Mouse (Mus musculus) embryonic stem cell, embryonic (primary cell): ENCODE results near the gene Ttc36.

Source experiments
- CTCF ChIA-PET, 4 experiments: fragments of 300-600 bp in 2 of 4; fragments of 350-600 bp in 2 of 4; sonication (Branson Sonifier 250); formaldehyde crosslinking; loops; one replicate each; lab custom pipeline; 2022; ENCODE audit warnings: inconsistent platforms in 2 of 4; lab: Charles Lee
- POLR2A ChIA-PET, 4 experiments: fragments of 300-600 bp in 2 of 4; fragments of 350-600 bp in 2 of 4; sonication (Branson Sonifier 250); formaldehyde crosslinking; loops; one replicate each; lab custom pipeline; 2022; ENCODE audit warnings: antibody characterized with exemption in 4 of 4, inconsistent platforms in 1 of 4; lab: Charles Lee

The Ttc36 gene

GRCm38 (mm10) chr9:44799958-44800324, 2.9 kb downstream of the Ttc36 start:
- POLR2A ChIA-PET: interaction anchor here (0.9 to 4.3 kb wide), 18 partner anchors 10 to 241 kb away, joined by 3 to 21 read pairs (median 4); partner anchors contain the start of genes Arcn1 (in 3 of the 4), Ift46 (in 3 of the 4) and Atp5l (in 1 of the 4)
- CTCF ChIA-PET: interaction anchor here (0.6 to 1.6 kb wide), 7 partner anchors 30 to 317 kb away, joined by 3 to 5 read pairs (median 4); partner anchors contain the start of genes Bcl9l (in 1 of the 4) and Ube4a (in 1 of the 4)

DNA sequence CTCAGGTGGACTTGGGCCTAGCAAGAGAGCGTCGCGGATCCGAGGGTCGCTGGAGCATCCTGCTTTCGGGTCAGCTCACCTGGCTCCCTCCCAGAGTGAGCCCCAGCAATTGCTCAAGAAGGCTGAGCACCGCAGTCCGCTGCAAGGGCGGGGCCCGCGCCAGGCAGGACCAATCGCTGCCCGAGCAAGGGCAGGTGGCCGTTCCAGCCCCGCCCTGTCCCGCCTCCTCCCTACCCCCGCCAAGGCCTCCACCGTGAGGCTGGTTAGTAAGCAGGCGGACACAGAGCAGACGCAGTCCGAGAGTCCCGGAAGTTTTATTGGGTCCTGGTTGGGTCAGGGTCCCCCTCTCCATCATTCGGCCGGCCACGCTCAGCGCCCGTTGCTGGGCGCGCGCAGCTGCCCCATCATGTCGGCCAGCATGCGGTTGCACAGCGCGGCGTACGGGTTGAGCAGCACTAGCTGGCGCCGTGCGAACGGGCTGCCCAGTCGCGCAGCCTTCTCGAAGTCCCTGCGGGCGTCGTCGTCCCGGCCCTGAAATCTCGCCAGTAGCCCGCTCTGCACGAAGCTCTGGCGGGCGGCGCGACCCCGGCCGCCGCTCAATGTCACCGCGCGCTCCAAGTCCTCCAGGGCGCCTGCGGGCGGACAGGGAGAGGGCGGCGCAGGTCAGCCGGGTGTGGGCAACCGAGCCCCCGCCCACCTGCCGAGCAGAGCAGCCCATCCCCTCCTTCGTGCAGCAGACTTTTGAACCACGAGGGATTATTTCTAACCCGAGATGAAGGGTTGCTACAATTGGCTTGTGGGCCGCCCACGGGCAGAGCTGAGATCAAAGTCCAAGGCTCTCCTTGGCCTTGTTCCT, 3.5 kb downstream of the Ttc36 start, which contains the start of gene Tmem25:
Gene Tmem25 (minus strand): TSS at position 206 of the 856 bp plus-strand sequence.
- ChIA-PET POLR2A (interaction anchor here in 3 of 4 experiments (0.6 to 4.3 kb wide), 22 partner anchors 9 to 245 kb away, joined by 3 to 21 read pairs (median 4); partner anchors contain the start of genes Arcn1 (in 3 of the 3), Ift46 (in 3 of the 3) and Atp5l (in 1 of the 3)), CTCF (interaction anchor here in 3 of 4 experiments (0.6 to 1.6 kb wide), 6 partner anchors 30 to 317 kb away, joined by 3 to 5 read pairs (median 4); partner anchors contain the start of genes Bcl9l (in 1 of the 3) and Ube4a (in 1 of the 3))

DNA sequence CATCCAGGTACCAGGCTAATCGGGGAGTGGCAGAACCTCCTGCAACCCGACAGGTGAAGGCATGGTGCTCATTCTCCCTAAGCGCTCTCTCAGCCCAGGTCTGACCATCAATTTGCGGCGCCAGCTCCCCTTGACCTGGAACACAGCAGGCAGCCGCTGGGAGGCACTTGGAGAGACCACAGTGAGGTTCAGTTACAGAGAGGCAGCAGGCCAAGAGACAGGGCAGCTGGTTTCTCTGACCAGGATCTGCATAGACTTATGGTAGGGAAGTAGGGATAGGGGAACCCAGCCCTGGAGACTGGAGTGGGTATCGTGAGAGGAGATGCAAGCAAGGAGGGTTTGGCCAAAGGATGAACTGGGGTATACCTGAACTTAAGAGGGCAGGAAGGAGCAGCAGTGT, 4.6 kb downstream of the Ttc36 start:
- POLR2A ChIA-PET: interaction anchor here in 3 of 4 experiments (0.6 to 4.3 kb wide), 14 partner anchors 8 to 246 kb away, joined by 3 to 18 read pairs (median 3); partner anchors contain the start of genes Arcn1 (in 1 of the 3) and Ift46 (in 1 of the 3)
- CTCF ChIA-PET: no interaction called here

DNA sequence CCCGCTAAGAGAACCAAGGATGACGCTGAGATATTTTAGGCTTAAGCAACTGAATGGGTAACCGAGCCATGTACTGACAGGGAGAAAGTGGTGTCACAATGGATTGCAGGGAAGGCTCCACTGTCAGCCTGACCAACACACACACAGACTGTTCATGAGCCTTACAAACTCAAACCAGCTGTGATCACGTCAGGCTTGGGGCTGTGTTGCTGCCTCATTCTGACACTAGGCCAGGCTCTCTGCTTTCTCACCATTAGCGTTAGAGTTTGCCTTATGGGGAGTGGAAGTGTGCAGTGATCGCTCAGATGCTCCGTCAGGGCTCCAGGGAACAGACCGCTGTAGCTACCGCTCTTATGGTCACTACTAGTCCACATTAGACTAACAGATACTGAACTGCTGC, 10.0 kb downstream of the Ttc36 start:
- CTCF ChIA-PET: no interaction called here
- POLR2A ChIA-PET: interaction anchor here in 1 of 4 experiments (1.2 to 4.4 kb wide), 3 partner anchors 9 to 173 kb away, joined by 3 to 14 read pairs (median 7); partner anchors contain the start of gene Ube4a

- CTCF ChIA-PET: interaction anchor here in 1 of 4 experiments (1.0 kb wide), 1 partner anchor 148 kb away, joined by 3 read pairs; no protein-coding TSS in a partner anchor
- POLR2A ChIA-PET: interaction anchor here in 3 of 4 experiments (0.6 to 2.5 kb wide), 27 partner anchors 8 to 615 kb away, joined by 3 to 13 read pairs (median 4); partner anchors contain the start of genes Atp5l (in 2 of the 3), Ube4a (in 2 of the 3), Ddx6 (in 1 of the 3) and Tmem25 (in 1 of the 3)
Measured at GRCm38 (mm10) chr9:44772750-44773651, 29.9 kb downstream of the Ttc36 start.

DNA sequence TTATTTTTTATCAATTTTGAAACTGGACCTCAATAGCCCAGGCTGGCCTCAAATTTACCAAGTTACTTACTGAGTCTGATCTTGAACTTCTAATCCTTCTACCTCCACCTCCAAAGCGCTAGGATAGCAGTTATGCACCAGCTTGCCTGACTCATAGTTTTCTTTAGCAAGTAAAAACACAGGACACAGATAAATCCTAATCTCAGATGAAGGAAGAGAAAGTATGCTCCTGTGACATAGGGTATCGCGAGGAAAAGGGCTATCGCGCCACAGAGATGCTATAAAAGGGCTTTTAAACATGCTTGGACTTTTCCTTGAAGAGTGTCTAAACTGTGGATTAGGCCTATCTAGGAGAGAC, 30.5 kb downstream of the Ttc36 start:
- CTCF ChIA-PET: no interaction called here
- POLR2A ChIA-PET: interaction anchor here in 3 of 4 experiments (0.6 to 2.5 kb wide), 4 partner anchors 28 to 210 kb away, joined by 3 to 13 read pairs (median 7); partner anchors contain the start of genes Tmem25 (in 1 of the 3) and Ube4a (in 1 of the 3)

DNA sequence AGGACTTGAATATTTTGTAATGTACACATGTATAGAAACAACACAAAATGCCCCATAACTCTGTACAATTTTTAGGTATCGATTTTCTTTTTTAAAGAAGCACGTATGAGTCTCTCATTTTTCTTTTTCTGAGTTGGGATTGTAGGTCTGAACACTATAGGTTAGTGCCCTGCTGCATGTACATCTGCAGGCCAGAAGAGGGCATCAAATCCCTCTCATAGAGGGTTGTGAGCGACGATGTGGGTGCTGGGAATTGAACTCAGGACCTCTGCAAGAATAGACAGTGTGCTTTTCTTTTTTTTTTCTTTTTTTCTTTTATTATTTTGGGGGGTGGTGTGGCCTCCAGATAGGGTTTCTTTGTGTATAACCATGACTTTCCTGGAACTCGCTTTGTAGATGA, 31.5 kb downstream of the Ttc36 start:
- ChIA-PET POLR2A (interaction anchor here in 1 of 4 experiments (0.6 kb wide), 1 partner anchor 106 kb away, joined by 3 read pairs; no protein-coding TSS in a partner anchor), CTCF (interaction anchor here in 1 of 4 experiments (0.6 kb wide), 1 partner anchor 677 kb away, joined by 3 read pairs; no protein-coding TSS in a partner anchor)

- ChIA-PET CTCF (interaction anchor here in 3 of 4 experiments (0.6 to 2.2 kb wide), 7 partner anchors 19 to 448 kb away, joined by 3 to 6 read pairs (median 4); partner anchors contain the start of gene C2cd2l (in 1 of the 3)), POLR2A (interaction anchor here (0.6 to 3.7 kb wide), 86 partner anchors 9 to 630 kb away, joined by 3 to 59 read pairs (median 4); partner anchors contain the start of genes H2afx (in 3 of the 4), Ube4a (in 3 of the 4), Atp5l (in 2 of the 4) and Ddx6 (in 2 of the 4))
Measured at GRCm38 (mm10) chr9:44768029-44768394, 34.9 kb downstream of the Ttc36 start.

DNA sequence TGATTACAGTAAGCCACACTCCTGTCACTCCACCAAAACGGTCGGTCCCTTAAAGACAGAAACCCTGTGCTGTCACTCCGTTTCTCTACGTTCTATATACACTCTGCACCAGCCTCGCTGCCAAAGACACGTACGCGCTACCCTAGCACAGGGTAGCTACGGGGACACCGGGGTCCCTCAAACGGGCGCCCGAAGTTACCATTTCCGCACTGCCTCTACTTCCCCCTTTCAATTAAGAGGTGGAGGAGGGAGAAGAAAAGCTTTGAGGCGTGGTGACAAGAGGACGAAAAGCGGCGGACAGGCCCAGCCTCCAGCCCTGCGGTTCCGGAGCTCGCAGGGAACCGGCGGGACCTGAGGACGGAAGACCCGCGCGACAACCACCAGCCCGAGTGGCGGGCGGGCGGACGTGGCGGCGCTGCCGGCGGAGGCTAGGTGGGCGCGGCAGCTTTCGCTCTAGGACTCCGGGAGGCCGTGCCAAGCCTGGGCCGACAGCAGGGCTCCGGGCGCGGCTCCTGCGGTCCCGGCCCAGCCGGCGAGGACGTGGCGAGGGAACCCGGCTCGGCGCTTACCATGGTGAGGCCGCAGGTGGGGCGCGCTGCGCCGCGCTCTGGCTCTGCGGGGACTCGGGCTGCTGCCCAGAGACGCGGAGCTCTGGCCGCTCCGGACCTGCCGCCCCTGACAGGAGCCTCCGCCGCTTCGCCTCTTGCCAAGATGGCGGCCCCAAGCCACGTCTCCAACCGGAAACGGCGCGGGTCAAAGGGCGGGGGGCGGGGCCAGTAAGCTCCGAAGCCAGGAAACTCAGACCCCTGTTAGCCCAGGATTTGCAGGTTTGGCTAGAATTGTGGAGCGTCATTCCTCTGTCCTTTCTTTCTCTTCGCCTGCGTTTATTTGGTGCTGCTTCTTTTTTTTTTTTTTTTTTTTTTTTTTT, 35.5 kb downstream of the Ttc36 start, which contains the start of the genes Arcn1 and Ift46:
Gene Arcn1 (minus strand): TSS at position 745 of the 928 bp plus-strand sequence.
Gene Ift46 (plus strand): TSS at position 808 of the 928 bp plus-strand sequence.
- ChIA-PET POLR2A (interaction anchor here (0.5 to 3.7 kb wide), 102 partner anchors 8 to 631 kb away, joined by 3 to 59 read pairs (median 4); partner anchors contain the start of genes Ube4a (in 4 of the 4), H2afx (in 3 of the 4), Atp5l (in 2 of the 4) and Ddx6 (in 2 of the 4)), CTCF (interaction anchor here in 3 of 4 experiments (0.6 to 2.2 kb wide), 10 partner anchors 19 to 447 kb away, joined by 3 to 6 read pairs (median 4); partner anchors contain the start of gene C2cd2l (in 1 of the 3))

DNA sequence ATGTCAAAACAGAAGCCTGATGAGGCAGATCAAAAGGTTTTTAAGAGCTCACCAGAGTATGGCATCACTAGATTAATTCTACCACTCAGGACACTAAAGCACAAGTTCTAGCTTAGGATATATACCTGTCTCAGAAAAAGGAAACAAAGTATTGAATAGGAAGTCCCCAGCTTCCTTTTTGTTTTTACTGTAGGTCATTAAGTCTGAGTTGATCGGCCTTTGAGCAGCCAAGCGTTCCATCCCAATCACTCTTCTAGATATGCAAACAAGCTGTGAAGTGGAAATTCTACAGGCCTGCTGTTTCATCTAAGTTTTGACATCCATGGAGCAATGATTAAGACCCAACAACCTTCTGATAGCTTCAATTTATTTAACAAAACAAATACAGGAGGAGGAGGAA, 42.0 kb downstream of the Ttc36 start:
- ChIA-PET CTCF (interaction anchor here in 2 of 4 experiments (0.8 kb wide), 2 partner anchors 53 to 75 kb away, joined by 3 read pairs; no protein-coding TSS in a partner anchor), POLR2A (interaction anchor here in 3 of 4 experiments (0.7 to 1.9 kb wide), 14 partner anchors 9 to 282 kb away, joined by 3 to 9 read pairs (median 4); no protein-coding TSS in a partner anchor)
